Mouse (Mus musculus): Measurements from ENCODE around the gene Pdlim1. TPM values are rescaled to one million over a fixed set of nuclear protein-coding genes. Genes with fewer than 3 reads are reported as not detected.

Gene Pdlim1
- 63.2 and 63.7 TPM in 2 replicates for polyA plus RNA-seq (2016; fragmentation: Nextera tagmentation; extraction: Ambion mirVana)

DNA sequence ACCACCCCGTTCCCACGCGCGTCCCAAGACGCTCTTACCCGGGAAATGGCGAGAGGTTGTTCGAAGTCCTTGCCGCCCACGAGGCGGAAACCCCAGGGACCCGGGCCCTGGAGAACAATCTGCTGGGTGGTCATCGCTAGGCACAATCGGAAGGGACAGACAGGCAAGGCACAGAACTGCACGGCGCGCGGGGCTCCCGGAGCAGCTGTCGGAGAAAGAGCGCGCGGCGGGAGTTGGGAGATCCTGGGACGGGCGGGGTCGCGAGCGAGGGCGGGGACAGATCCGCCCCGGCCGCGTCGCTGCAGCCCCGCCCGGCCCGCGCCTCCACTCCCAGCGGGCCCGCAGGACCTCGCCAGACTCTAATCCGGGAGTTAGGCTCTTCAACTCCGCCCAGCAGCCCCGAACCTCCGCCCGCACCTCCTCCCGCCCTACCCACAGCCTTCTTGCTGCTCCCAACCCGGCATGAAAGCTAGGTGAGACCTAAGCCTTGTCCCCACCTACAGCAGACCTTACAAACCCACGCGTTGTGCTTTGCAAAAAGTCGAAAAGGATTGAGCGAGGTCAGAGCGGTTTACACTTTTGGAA is at the start of gene Pdlim1:
Gene Pdlim1, minus strand, starts transcription at position 535 of the 585 bp plus-strand sequence.
- DNase-seq (ENCODE audit: low spot score) = peak; percentile 79
- H3K4me1 ChIP-seq = peaks cover 14% of the 10 kb centered on the region
- H3K27me3 ChIP-seq (ENCODE audit: low read depth, poor library complexity, severe bottlenecking) = peaks cover 41% of the 10 kb centered on the region
- no peaks in the 10 kb centered on the region for H3K9me3 ChIP-seq (replicated peaks)
- H3K4me3 ChIP-seq = peak within 1 kb of the TSS; percentile 64
- H3K27ac ChIP-seq = peak within 1 kb of the TSS; percentile 68
- under 1% methylated on average over 44 of the region's 54 CpGs for WGBS
- no peaks in the 10 kb centered on the region for H3K36me3 ChIP-seq

DNA sequence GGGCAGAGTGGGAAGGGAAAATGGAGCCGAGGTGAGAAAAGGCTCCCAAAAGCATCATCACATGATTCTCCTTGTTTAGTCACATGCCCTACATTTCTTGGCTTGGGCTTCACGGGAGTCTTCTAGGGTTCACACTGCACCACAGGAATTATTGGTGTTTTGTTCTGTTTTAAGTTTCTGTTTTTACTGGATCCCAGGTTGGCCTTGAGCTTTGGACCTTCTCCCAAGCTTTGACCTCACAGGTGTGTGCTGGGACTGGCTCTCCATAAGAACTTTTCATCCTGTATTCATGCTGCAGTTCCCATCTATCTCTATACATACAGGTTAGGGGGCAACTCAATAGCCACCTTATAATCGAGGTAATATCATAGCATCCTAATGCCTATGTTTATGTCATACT is 47.6 kb upstream of the Pdlim1 start:
- no peaks in the 10 kb centered on the region for H3K36me3 ChIP-seq
- H3K27ac ChIP-seq = no peak overlapping the region
- no peak overlapping the region for H3K4me3 ChIP-seq
- WGBS = 84% methylated on average over 3 of the region's 3 CpGs
- no peak for DNase-seq (ENCODE audit: low spot score)
- H3K27me3 ChIP-seq (ENCODE audit: low read depth, poor library complexity, severe bottlenecking) = no peaks in the 10 kb centered on the region
- peaks cover 5% of the 10 kb centered on the region for H3K4me1 ChIP-seq
- H3K9me3 ChIP-seq (replicated peaks) = no peaks in the 10 kb centered on the region

DNA sequence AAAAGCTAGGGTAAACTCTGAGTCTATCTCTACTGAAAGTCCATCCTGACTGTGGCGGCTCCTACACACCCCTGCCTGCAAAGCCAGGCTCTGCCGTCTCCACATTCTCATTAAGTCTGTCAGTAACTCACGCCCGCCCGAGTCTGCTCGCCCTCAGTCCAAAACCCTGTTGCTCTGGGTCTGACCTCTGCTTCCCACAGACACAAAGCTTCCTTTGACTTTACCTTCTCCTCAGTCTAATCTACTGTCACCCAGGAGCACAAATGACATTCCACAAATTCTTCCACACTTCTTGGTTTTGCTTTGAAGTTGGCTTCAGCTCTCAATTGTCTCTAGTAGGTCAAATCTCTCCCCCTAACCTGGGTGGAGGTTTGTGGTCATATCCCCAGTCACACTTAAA is 46.9 kb upstream of the Pdlim1 start:
- Histone ChIP-seq H3K9me3 (replicated peaks) (no peaks in the 10 kb centered on the region), H3K4me3 (no peak overlapping the region), H3K27me3 (ENCODE audit: low read depth, poor library complexity, severe bottlenecking) (no peaks in the 10 kb centered on the region), H3K36me3 (no peaks in the 10 kb centered on the region), H3K27ac (no peak overlapping the region), H3K4me1 (peaks cover 5% of the 10 kb centered on the region)
- DNase-seq (ENCODE audit: low spot score) = no peak
- 23% methylated on average over 6 of the region's 6 CpGs for WGBS

DNA sequence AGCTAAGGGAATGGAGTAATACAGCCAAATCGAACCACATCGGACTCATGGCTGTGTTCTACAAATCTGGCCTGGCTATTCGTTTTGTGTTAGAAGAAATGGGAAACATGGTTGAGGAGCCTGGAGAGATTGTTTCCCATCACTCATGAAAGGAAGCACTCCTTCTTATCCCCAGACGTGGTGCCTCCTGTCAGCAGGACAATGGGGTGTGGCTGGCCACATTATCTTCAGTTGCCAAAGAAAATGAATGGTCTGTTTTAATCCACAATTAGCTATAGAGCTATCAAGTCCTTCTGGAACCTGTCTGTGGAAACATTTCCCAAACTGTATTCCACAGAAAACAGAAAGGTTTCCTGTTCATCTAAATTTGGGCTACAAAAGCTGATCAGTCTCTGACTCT is 45.4 kb upstream of the Pdlim1 start:
- Histone ChIP-seq H3K27me3 (ENCODE audit: low read depth, poor library complexity, severe bottlenecking) (no peaks in the 10 kb centered on the region), H3K9me3 (replicated peaks) (no peaks in the 10 kb centered on the region), H3K27ac (no peak overlapping the region), H3K4me3 (no peak overlapping the region), H3K36me3 (no peaks in the 10 kb centered on the region), H3K4me1 (peaks cover 5% of the 10 kb centered on the region)
- WGBS = 82% methylated on average over 4 of the region's 4 CpGs
- no peak for DNase-seq (ENCODE audit: low spot score)

DNA sequence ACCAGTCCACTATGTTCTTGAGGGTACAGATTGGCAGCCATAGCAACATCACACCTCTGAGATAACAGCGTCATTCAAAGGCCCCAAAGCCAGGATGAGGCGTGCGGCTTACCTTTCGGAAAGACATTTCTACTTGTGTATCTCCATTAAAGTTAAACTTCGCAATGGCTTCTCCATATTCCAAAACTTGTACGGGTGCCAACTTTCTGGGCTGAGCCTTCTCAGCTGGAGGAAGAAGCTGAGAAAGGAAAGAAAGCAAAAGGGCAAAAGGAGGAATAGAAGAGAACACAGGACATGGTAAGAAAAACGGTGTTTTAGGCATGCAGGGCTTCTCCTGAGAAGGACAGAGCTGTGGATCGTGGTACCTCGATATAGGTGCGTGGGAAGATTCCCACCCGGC is 42.6 kb upstream of the Pdlim1 start:
- Histone ChIP-seq H3K27ac (no peak overlapping the region), H3K27me3 (ENCODE audit: low read depth, poor library complexity, severe bottlenecking) (no peaks in the 10 kb centered on the region), H3K4me3 (no peak overlapping the region), H3K4me1 (peaks cover 5% of the 10 kb centered on the region), H3K9me3 (replicated peaks) (no peaks in the 10 kb centered on the region), H3K36me3 (no peaks in the 10 kb centered on the region)
- no peak for DNase-seq (ENCODE audit: low spot score)
- 96% methylated on average over 11 of the region's 11 CpGs for WGBS

DNA sequence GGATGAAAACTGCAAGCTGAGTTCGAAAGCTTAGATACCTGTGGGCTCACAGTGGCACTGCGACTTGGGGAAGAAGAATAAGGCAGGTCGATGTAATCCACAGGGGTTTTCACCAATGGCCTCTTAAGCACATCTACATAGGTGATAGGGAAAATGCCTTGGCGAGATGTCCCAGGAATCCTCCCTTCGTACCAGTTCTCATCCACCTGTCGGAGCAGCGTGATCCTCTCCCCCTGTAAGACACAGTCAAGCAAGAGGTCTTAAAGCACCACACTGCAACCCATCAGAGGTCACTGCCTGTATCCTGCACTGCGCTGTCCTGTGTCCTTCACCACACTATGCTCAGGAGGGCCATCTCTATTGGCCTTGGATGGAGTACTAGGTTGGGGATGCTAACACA is 40.0 kb upstream of the Pdlim1 start:
- 96% methylated on average over 8 of the region's 8 CpGs for WGBS
- Histone ChIP-seq H3K4me1 (no peaks in the 10 kb centered on the region), H3K36me3 (no peaks in the 10 kb centered on the region), H3K27me3 (ENCODE audit: low read depth, poor library complexity, severe bottlenecking) (no peaks in the 10 kb centered on the region), H3K9me3 (replicated peaks) (no peaks in the 10 kb centered on the region), H3K4me3 (no peak overlapping the region), H3K27ac (no peak overlapping the region)
- no peak for DNase-seq (ENCODE audit: low spot score)

DNA sequence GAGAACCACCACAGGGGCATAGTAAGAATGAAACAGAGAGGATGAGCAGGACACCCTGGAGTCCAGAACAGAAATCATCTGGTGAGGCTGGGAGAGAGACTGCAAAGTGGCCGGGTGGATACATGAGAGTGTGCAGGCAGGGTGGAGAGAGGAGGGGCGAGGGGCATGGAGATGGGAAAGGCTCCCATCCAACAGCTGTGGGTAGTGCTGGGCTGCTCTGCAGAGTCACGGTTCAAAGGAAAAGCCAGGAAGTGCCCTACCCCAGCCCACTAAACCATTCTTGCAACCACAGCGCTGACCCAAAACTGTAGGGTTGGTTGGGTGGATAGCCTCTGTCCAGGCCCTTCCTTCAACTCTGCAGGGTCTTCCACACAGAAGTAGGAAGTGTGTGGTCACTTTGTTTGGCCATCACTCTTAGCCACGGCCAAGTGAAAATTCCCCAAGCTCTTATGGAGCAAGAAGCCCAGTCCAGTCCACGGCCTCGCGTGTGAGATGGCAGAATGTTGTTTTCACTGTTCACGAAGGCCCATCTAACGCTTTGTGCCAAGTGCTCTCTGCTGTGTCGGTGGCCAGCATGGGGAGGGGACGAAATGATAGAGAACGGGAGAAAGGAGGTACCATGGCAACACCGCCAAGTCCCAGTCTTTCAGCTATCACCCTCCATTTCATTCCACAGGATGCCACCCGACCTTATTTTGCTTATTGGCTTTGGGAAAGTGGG is 38.9 kb upstream of the Pdlim1 start:
- no peak for DNase-seq (ENCODE audit: low spot score)
- Histone ChIP-seq H3K36me3 (no peaks in the 10 kb centered on the region), H3K27me3 (ENCODE audit: low read depth, poor library complexity, severe bottlenecking) (no peaks in the 10 kb centered on the region), H3K9me3 (replicated peaks) (no peaks in the 10 kb centered on the region), H3K27ac (no peak overlapping the region), H3K4me3 (no peak overlapping the region), H3K4me1 (no peaks in the 10 kb centered on the region)
- WGBS = 90% methylated on average over 15 of the region's 15 CpGs

DNA sequence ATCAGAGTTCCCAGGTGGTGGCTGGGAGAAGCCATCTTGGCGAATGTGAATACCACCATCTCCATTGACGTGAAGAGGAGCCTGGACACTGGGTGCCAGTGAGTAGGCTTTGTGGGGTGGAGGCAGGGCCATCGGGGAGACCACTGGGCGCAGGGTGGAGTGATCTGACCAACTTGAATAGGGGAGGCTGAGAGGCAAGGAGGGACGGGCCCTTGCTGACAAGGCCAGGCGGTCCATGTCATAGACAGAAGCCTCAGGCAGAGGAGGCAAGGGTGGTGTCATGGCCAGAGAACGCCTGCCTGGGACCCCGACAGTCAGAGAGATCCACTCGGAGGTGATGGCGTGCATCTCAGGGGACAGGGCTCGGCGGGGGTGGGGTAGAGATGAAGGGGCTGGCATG is 38.3 kb upstream of the Pdlim1 start:
- H3K36me3 ChIP-seq = no peaks in the 10 kb centered on the region
- WGBS = 89% methylated on average over 12 of the region's 12 CpGs

DNA sequence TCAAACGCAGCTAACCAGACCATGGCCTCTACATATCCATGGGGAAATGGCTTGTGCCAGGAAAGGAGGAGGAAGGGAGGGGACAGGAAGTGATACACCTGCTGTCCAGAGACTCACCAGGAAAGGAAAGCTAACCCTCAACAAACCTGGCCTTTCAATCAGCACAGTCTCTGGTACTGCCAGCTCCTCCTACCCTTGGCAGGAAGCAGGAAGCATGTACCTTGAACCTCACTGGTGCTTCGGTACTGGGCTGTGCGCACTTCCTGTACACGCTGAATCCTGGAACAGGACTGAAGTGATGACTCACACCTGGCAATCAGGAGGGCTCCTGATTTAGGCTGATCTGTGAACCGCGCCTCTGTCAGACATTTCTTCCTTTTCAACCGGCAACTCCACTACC is 35.9 kb upstream of the Pdlim1 start:
- DNase-seq (ENCODE audit: low spot score) = no peak
- Histone ChIP-seq H3K9me3 (replicated peaks) (no peaks in the 10 kb centered on the region), H3K4me3 (no peak overlapping the region), H3K27me3 (ENCODE audit: low read depth, poor library complexity, severe bottlenecking) (no peaks in the 10 kb centered on the region), H3K27ac (no peak overlapping the region), H3K36me3 (no peaks in the 10 kb centered on the region), H3K4me1 (no peaks in the 10 kb centered on the region; the same call in 1 of the 2 replicates)
- WGBS = 91% methylated on average over 7 of the region's 7 CpGs

More for the DNA sequence above, 38.3 kb upstream of the Pdlim1 start:
- Histone ChIP-seq H3K4me1 (no peaks in the 10 kb centered on the region), H3K9me3 (replicated peaks) (no peaks in the 10 kb centered on the region), H3K27ac (no peak overlapping the region), H3K4me3 (no peak overlapping the region), H3K27me3 (ENCODE audit: low read depth, poor library complexity, severe bottlenecking) (no peaks in the 10 kb centered on the region)
- no peak for DNase-seq (ENCODE audit: low spot score)

DNA sequence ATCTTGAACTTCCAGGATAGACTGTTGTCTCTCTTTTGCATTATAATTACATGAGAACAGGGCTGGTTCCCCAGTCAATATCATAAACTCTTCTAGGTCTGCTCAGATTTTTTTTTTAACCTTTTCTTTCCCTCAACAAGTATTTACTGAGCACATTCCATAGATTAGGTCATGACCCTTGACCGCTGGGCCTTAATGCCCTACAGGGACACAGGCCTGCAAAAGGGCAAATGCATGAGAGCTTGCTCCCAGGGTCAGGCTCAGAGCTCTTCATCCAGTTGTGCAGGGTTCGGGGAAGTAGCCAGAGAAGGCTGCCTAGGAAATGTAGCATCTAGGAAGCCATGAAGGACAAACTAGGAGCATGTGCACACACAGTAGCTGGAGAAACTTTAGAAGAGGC is 35.0 kb upstream of the Pdlim1 start:
- H3K4me3 ChIP-seq = no peak overlapping the region
- H3K36me3 ChIP-seq = no peaks in the 10 kb centered on the region
- H3K27ac ChIP-seq = no peak overlapping the region
- 56% methylated on average over 2 of the region's 2 CpGs for WGBS
- H3K27me3 ChIP-seq (ENCODE audit: low read depth, poor library complexity, severe bottlenecking) = no peaks in the 10 kb centered on the region
- DNase-seq (ENCODE audit: low spot score) = no peak
- no peaks in the 10 kb centered on the region for H3K9me3 ChIP-seq (replicated peaks)
- H3K4me1 ChIP-seq = no peaks in the 10 kb centered on the region; the same call in 1 of the 2 replicates

DNA sequence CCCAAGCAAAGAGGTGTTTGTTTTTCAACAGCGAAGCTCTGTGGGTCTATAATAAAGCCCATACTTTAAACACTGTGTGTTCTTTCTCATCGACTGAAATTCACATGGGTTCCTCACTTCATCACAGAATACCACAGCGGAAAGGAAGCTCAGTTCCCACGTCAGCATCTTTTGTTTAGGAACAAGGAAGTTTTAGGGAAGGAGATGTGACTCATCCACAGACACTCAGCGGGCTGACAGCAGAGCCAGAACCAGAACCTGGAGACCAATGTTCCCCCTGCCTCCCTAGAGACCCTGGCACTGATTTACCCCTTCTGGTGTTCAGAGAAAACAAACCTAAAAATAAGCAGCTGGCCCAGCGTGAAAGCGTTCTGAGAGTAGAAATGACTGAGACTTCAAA is 33.8 kb upstream of the Pdlim1 start:
- no peak for DNase-seq (ENCODE audit: low spot score)
- no peaks in the 10 kb centered on the region for H3K27me3 ChIP-seq (ENCODE audit: low read depth, poor library complexity, severe bottlenecking)
- no peaks in the 10 kb centered on the region for H3K9me3 ChIP-seq (replicated peaks)
- no peaks in the 10 kb centered on the region; the same call in 1 of the 2 replicates for H3K4me1 ChIP-seq
- 84% methylated on average over 7 of the region's 7 CpGs for WGBS
- no peak overlapping the region for H3K4me3 ChIP-seq
- no peak overlapping the region for H3K27ac ChIP-seq
- H3K36me3 ChIP-seq = no peaks in the 10 kb centered on the region

DNA sequence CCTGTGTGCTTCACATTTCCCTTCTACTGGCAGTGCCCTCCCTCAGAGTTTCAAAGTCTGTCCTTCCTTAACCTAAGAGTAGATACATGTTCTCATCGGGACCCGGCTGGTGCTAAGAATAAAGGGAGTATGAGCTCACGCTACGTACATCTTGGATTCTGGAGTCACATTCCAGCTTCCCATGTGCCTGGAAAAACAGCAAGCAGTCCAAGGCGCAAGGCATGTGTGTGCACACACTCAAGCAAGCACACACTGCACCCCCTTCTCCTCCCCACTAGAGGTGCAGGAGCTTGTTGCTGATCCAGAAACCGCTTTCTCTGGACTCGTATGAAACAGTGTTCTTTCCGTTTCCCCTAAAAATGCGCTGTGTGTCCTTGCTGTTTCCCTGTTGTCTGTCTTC is 31.3 kb upstream of the Pdlim1 start:
- Histone ChIP-seq H3K36me3 (no peaks in the 10 kb centered on the region), H3K27ac (no peak overlapping the region)

DNA sequence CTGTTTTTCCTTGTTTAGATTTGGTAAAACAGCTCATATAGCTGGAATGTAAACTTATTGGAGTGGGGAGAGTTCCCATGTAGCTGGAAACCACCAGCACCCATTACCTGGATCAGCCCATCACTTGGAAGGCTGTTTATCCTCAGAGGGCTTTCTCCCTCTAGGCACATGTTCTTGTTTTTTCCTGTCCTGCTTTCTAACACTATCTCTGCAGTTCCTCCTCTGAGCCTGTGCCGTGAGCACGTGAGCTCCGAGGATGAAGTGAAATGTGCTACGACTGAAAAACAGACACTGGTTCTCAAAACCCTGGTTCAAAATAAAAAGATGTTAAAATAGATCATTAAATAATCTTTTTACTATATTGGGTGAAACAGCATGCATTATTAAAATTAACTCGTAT is 30.8 kb upstream of the Pdlim1 start:
- peaks cover 6% of the 10 kb centered on the region for H3K4me1 ChIP-seq
- 88% methylated on average over 5 of the region's 5 CpGs for WGBS
- H3K36me3 ChIP-seq = no peaks in the 10 kb centered on the region
- H3K9me3 ChIP-seq (replicated peaks) = no peaks in the 10 kb centered on the region
- no peaks in the 10 kb centered on the region for H3K27me3 ChIP-seq (ENCODE audit: low read depth, poor library complexity, severe bottlenecking)
- DNase-seq (ENCODE audit: low spot score) = no peak
- no peak overlapping the region for H3K4me3 ChIP-seq
- no peak overlapping the region for H3K27ac ChIP-seq

More for the DNA sequence above, 31.3 kb upstream of the Pdlim1 start:
- Histone ChIP-seq H3K27me3 (ENCODE audit: low read depth, poor library complexity, severe bottlenecking) (no peaks in the 10 kb centered on the region), H3K4me3 (no peak overlapping the region), H3K4me1 (peaks cover 6% of the 10 kb centered on the region), H3K9me3 (replicated peaks) (no peaks in the 10 kb centered on the region)
- DNase-seq (ENCODE audit: low spot score) = no peak
- WGBS = 83% methylated on average over 9 of the region's 9 CpGs

Measured in limb, embryonic 10.5 days (tissue).